Mouse (Mus musculus): ENCODE results near the gene Ntrk3. TPM values are rescaled to one million over a fixed set of nuclear protein-coding genes. Genes with fewer than 3 reads are reported as not detected.

The Ntrk3 gene
- polyA plus RNA-seq, 1 experiment from 2014 or later: 0.89 TPM

DNA sequence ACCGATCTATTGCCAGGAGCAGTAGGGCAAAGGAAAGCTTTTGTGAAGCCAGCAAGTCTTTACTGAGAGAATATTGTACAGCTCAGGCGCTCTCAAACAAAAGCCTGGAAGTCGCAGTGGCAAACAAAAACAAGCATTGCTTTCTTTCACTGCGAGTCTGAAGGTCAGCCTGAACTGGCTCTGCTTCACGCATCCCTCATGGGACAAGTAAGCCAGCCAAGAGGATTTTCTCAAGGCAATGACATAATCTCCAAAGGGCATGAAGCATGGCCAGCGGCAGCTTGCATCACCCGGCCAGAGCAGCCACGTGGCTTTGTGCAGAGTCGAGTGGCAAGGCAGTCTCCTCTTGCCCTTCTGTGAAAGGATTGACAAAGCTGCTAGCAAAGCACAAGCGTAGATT lies 79.8 kb downstream of the Ntrk3 start:
- Histone ChIP-seq H3K9ac (ENCODE audit: low read length) (no peak overlapping the region), H3K27ac (ENCODE audit: low read length) (no peak overlapping the region), H3K9me3 (ENCODE audit: control insufficient read depth, low read length) (no peaks in the 10 kb centered on the region), H3K36me3 (ENCODE audit: control insufficient read depth, insufficient read depth, low read length) (no peaks in the 10 kb centered on the region), H3K4me1 (replicated peaks; ENCODE audit: control insufficient read depth, insufficient read depth, low read length) (no peaks in the 10 kb centered on the region), H3K4me2 (ENCODE audit: low read depth, low read length) (no peak overlapping the region), H3K4me3 (ENCODE audit: low read length) (no peak overlapping the region), H3K27me3 (ENCODE audit: control insufficient read depth, insufficient read depth, low read depth, low read length) (no peaks in the 10 kb centered on the region)
- ATAC-seq (ENCODE audit: low read depth): no peak
- 78% methylated on average over 10 of the region's 10 CpGs for WGBS

DNA sequence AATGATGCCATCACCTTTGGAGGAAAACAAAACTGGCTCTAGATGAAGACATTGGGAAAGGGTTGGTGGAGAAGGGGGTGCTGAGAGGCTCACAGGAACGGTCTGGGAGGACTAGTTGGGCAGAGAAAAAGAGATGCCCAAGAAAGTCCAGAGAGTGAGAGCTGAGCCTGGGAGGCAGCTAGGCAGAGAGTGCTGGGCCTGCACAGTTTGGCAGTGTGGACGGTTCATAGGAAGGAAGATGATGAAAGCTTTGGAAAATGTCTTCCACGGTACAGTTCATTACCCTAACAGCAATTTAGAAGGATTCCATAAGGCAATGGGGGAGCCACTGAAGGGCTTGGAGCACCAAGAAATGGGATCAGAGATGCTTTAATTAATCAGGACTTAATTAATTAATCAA lies 81.6 kb downstream of the Ntrk3 start:
- Histone ChIP-seq H3K36me3 (ENCODE audit: control insufficient read depth, insufficient read depth, low read length) (no peaks in the 10 kb centered on the region), H3K4me3 (ENCODE audit: low read length) (no peak overlapping the region), H3K4me2 (ENCODE audit: low read depth, low read length) (no peak overlapping the region), H3K27ac (ENCODE audit: low read length) (no peak overlapping the region), H3K27me3 (ENCODE audit: control insufficient read depth, insufficient read depth, low read depth, low read length) (no peaks in the 10 kb centered on the region), H3K9ac (ENCODE audit: low read length) (no peak overlapping the region), H3K9me3 (ENCODE audit: control insufficient read depth, low read length) (no peaks in the 10 kb centered on the region), H3K4me1 (replicated peaks; ENCODE audit: control insufficient read depth, insufficient read depth, low read length) (no peaks in the 10 kb centered on the region)
- WGBS: 54% methylated on average over 3 of the region's 3 CpGs
- no peak for ATAC-seq (ENCODE audit: low read depth)

DNA sequence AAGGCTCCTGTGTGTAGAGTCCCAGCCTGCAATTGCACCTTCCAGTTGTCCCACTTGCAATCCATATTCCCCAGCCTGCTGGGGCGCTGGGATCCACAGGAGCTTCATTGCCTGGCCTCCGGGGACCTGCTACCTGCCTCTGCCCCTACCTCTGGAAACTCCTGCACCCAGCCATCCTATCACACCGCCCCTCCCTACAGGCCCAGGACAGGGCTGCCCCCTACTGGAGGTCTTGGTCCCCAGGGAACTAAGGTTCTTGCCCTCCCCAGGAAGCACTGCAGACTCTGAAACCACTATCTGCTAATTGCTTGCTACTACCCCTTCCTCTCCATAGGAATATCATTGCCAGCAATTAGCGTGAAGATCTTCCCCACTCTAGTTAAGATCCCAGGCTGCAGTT lies 84.1 kb downstream of the Ntrk3 start:
- WGBS: 34% methylated on average over 4 of the region's 4 CpGs

DNA sequence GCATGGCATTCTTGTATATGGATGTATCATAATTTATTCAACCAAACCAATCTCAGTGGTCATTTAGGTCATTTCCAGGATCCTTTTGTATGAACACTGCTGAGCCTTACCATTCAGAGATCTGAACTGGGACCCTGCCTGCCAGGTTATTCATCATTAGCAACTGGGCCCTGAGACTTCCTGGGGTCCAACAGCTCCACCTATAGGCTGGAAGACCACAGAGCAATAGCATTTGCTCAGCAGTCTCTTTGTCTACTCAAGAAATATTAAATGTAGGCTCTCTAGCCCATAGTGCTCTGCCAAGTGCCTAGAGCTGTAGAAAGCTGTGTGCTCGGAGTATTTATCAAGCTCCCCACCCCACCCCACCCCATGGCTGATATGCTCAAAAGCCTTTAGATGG lies 85.5 kb downstream of the Ntrk3 start:
- H3K9ac ChIP-seq (ENCODE audit: low read length): no peak overlapping the region
- no peak overlapping the region for H3K4me2 ChIP-seq (ENCODE audit: low read depth, low read length)
- ATAC-seq (ENCODE audit: low read depth): no peak
- H3K27ac ChIP-seq (ENCODE audit: low read length): no peak overlapping the region
- no peaks in the 10 kb centered on the region for H3K27me3 ChIP-seq (ENCODE audit: control insufficient read depth, insufficient read depth, low read depth, low read length)
- H3K4me1 ChIP-seq (replicated peaks; ENCODE audit: control insufficient read depth, insufficient read depth, low read length): no peaks in the 10 kb centered on the region
- no peaks in the 10 kb centered on the region for H3K9me3 ChIP-seq (ENCODE audit: control insufficient read depth, low read length)
- no peaks in the 10 kb centered on the region for H3K36me3 ChIP-seq (ENCODE audit: control insufficient read depth, insufficient read depth, low read length)
- 40% methylated on average over 1 of the region's 1 CpGs for WGBS
- no peak overlapping the region for H3K4me3 ChIP-seq (ENCODE audit: low read length)

More for the DNA sequence above, 84.1 kb downstream of the Ntrk3 start:
- no peak overlapping the region for H3K27ac ChIP-seq (ENCODE audit: low read length)
- H3K9ac ChIP-seq (ENCODE audit: low read length): no peak overlapping the region
- H3K4me1 ChIP-seq (replicated peaks; ENCODE audit: control insufficient read depth, insufficient read depth, low read length): no peaks in the 10 kb centered on the region
- H3K36me3 ChIP-seq (ENCODE audit: control insufficient read depth, insufficient read depth, low read length): no peaks in the 10 kb centered on the region
- H3K27me3 ChIP-seq (ENCODE audit: control insufficient read depth, insufficient read depth, low read depth, low read length): no peaks in the 10 kb centered on the region
- no peak overlapping the region for H3K4me2 ChIP-seq (ENCODE audit: low read depth, low read length)
- ATAC-seq (ENCODE audit: low read depth): no peak
- H3K9me3 ChIP-seq (ENCODE audit: control insufficient read depth, low read length): no peaks in the 10 kb centered on the region
- no peak overlapping the region for H3K4me3 ChIP-seq (ENCODE audit: low read length)

DNA sequence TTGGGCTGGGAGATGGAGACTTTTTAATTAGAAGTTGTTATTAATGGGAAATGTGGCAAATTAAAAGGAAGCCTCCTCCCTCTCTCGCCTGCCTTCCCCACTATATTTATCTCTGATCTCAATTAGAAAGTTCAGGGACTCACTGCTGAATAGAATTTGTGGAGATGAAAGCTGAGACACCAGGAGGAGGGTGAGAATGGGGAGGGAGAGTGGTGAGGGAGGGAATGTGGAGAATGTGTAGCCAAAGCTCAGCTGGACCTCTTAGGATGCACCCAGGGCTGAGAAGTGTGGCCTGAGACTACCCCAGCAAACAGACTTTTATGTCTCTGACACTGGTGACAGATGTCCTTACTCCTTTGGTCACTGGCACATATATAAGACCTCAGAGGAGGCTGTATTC lies 86.3 kb downstream of the Ntrk3 start:
- ATAC-seq (ENCODE audit: low read depth): no peak
- Histone ChIP-seq H3K27me3 (ENCODE audit: control insufficient read depth, insufficient read depth, low read depth, low read length) (no peaks in the 10 kb centered on the region), H3K9me3 (ENCODE audit: control insufficient read depth, low read length) (no peaks in the 10 kb centered on the region), H3K4me1 (replicated peaks; ENCODE audit: control insufficient read depth, insufficient read depth, low read length) (no peaks in the 10 kb centered on the region), H3K27ac (ENCODE audit: low read length) (no peak overlapping the region), H3K4me2 (ENCODE audit: low read depth, low read length) (no peak overlapping the region), H3K4me3 (ENCODE audit: low read length) (no peak overlapping the region), H3K9ac (ENCODE audit: low read length) (no peak overlapping the region), H3K36me3 (ENCODE audit: control insufficient read depth, insufficient read depth, low read length) (no peaks in the 10 kb centered on the region)
- 33% methylated on average over 1 of the region's 1 CpGs for WGBS

DNA sequence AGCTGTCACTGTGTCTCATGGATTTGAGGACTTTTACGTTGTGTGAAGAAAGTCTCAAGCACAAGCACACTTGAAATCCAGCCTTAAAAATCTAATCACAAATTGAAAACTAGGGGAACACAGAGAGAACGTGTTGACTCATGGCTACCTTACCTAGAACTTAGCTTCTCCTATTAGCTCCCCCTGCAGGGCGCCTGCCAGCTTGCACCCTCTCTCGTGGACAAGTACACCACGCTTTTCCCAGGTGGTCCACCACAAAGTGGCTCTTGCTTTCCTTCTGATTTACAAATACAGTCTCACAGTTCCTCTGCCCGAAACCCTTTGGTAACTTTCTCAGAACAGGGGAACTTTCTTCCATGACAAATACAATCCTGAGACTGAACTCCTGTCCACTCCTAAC lies 94.1 kb downstream of the Ntrk3 start:
- Histone ChIP-seq H3K4me1 (replicated peaks; ENCODE audit: control insufficient read depth, insufficient read depth, low read length) (no peaks in the 10 kb centered on the region), H3K4me3 (ENCODE audit: low read length) (no peak overlapping the region), H3K36me3 (ENCODE audit: control insufficient read depth, insufficient read depth, low read length) (no peaks in the 10 kb centered on the region), H3K9ac (ENCODE audit: low read length) (no peak overlapping the region), H3K4me2 (ENCODE audit: low read depth, low read length) (no peak overlapping the region), H3K27ac (ENCODE audit: low read length) (no peak overlapping the region), H3K27me3 (ENCODE audit: control insufficient read depth, insufficient read depth, low read depth, low read length) (no peaks in the 10 kb centered on the region), H3K9me3 (ENCODE audit: control insufficient read depth, low read length) (no peaks in the 10 kb centered on the region)
- no peak for ATAC-seq (ENCODE audit: low read depth)
- WGBS: 49% methylated on average over 6 of the region's 6 CpGs

DNA sequence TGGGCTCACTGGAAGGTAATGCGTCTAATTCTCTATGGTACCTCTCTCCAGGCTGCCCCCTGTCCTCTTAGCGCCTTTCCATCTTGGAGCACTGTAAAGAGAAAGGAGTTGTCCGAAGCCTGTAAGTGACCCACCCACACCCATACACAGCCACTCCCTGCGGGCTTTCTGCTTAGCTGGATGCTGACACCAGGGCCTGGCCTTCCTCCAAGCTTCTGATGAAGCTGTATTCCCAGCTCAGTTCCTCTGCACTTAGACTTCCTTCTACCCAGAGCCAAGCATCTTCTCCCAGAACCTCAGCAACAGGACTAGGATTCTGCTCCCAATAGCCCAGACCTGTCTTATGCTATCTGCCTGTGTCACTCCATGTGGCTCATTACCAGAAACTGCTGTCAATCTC lies 114.1 kb downstream of the Ntrk3 start:
- WGBS: 49% methylated on average over 4 of the region's 4 CpGs

DNA sequence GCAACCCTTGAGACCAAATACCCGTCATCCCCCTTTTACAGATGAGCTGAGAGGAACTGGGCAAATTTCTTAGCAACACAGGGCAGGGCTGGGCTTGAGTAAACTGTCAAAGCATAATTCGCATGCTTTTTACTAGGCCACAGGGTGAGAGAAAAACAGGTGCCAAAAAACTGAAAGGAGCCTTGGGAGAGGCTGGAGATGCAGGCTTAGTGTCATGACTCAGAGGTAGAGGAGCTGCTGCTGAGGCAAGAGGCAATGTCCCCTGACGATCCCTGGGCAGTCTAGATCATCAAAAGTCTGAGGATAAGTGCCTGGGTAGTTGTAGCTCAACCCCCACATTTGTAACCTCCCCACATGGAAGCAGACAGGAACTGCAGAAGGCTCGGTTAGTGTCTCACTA lies 116.7 kb downstream of the Ntrk3 start:
- WGBS: 30% methylated on average over 4 of the region's 4 CpGs
- H3K4me2 ChIP-seq (ENCODE audit: low read depth, low read length): no peak overlapping the region

More for the DNA sequence above, 114.1 kb downstream of the Ntrk3 start:
- Histone ChIP-seq H3K9ac (ENCODE audit: low read length) (no peak overlapping the region), H3K27ac (ENCODE audit: low read length) (no peak overlapping the region), H3K9me3 (ENCODE audit: control insufficient read depth, low read length) (no peaks in the 10 kb centered on the region), H3K27me3 (ENCODE audit: control insufficient read depth, insufficient read depth, low read depth, low read length) (no peaks in the 10 kb centered on the region), H3K4me2 (ENCODE audit: low read depth, low read length) (no peak overlapping the region), H3K4me3 (ENCODE audit: low read length) (no peak overlapping the region), H3K4me1 (replicated peaks; ENCODE audit: control insufficient read depth, insufficient read depth, low read length) (no peaks in the 10 kb centered on the region), H3K36me3 (ENCODE audit: control insufficient read depth, insufficient read depth, low read length) (no peaks in the 10 kb centered on the region)
- ATAC-seq (ENCODE audit: low read depth): no peak

DNA sequence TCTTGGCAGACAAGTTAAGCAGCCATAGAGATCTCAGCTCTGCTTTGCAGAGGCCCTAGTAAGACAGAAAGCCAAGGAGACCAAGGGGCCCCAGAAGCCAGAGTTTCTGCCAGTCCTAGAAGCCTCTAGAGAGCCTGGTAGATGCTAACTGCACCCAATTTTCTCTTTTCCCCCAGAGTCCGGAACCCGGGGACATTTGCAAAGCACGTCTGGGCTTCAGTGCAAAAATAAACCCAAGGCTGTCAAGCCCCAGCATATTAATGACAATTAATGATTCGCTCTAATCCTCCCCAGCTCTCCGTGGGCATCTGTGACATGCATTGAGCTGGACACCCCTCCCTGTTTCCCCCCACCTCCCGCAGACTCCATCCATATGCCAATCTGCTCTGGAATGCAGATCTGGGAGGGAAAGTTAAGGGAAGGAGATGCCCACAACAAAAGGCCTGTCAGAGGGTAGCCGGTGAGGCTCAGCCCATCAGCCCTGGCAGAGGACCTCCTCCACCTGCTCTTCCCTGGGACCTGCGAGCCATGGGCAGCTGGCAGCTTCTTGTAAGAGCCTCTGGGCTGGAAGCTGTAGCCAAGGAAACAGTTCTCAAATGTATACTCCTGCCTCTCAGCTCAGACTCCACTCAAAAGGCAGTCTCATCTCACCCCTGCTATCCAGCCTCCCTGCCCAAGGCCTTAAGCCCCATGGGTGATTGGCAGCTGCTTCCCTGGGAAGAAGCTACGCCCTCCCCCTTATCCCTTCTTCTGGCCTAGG lies 117.8 kb downstream of the Ntrk3 start:
- no peaks in the 10 kb centered on the region for H3K4me1 ChIP-seq (replicated peaks; ENCODE audit: control insufficient read depth, insufficient read depth, low read length)
- H3K9ac ChIP-seq (ENCODE audit: low read length): no peak overlapping the region
- no peak for ATAC-seq (ENCODE audit: low read depth)
- no peaks in the 10 kb centered on the region for H3K27me3 ChIP-seq (ENCODE audit: control insufficient read depth, insufficient read depth, low read depth, low read length)
- no peaks in the 10 kb centered on the region for H3K9me3 ChIP-seq (ENCODE audit: control insufficient read depth, low read length)
- WGBS: 57% methylated on average over 9 of the region's 9 CpGs
- H3K4me3 ChIP-seq (ENCODE audit: low read length): no peak overlapping the region
- H3K27ac ChIP-seq (ENCODE audit: low read length): no peak overlapping the region
- H3K4me2 ChIP-seq (ENCODE audit: low read depth, low read length): no peak overlapping the region
- no peaks in the 10 kb centered on the region for H3K36me3 ChIP-seq (ENCODE audit: control insufficient read depth, insufficient read depth, low read length)

More for the DNA sequence above, 116.7 kb downstream of the Ntrk3 start:
- H3K36me3 ChIP-seq (ENCODE audit: control insufficient read depth, insufficient read depth, low read length): no peaks in the 10 kb centered on the region
- no peak overlapping the region for H3K27ac ChIP-seq (ENCODE audit: low read length)
- no peaks in the 10 kb centered on the region for H3K27me3 ChIP-seq (ENCODE audit: control insufficient read depth, insufficient read depth, low read depth, low read length)
- no peak overlapping the region for H3K4me3 ChIP-seq (ENCODE audit: low read length)
- no peaks in the 10 kb centered on the region for H3K9me3 ChIP-seq (ENCODE audit: control insufficient read depth, low read length)
- no peak overlapping the region for H3K9ac ChIP-seq (ENCODE audit: low read length)
- H3K4me1 ChIP-seq (replicated peaks; ENCODE audit: control insufficient read depth, insufficient read depth, low read length): no peaks in the 10 kb centered on the region
- ATAC-seq (ENCODE audit: low read depth): no peak
